Mouse (Mus musculus) hindbrain, postnatal 0 days (tissue): ENCODE measurements around the gene Gfpt2. TPM values are rescaled to one million over a fixed set of nuclear protein-coding genes. Genes with fewer than 3 reads are reported as not detected.
"Not testable (repeated sequence)": the region's sequence is repeated elsewhere in the genome, so short reads cannot be mapped to it uniquely, and the experiment has no call there.

ENCODE experiments used
- ATAC-seq: fragments of 200-750 bp; cut with Nextera tagmentation; 2 replicates; pipeline ENCODE4 v1.8.0; 2017; ENCODE audit warnings: mild to moderate bottlenecking, moderate TSS enrichment, moderate library complexity
- DNase-seq: peaks from one replicate; pipeline ENCODE4 v3.0.0-alpha.2; 2015; ENCODE audit warnings: low spot score
- H3K27ac ChIP-seq: fragments of 300-500 bp; sonication (generic); 2 replicates; pipeline ENCODE4 v1.5.1; 2014; ENCODE audit warnings: mild to moderate bottlenecking
- H3K27me3 ChIP-seq: fragments of 300-500 bp; sonication (generic); 2 replicates; pipeline ENCODE4 v1.6.1; 2014; ENCODE audit warnings: low read length, mixed read lengths; ENCODE audit not compliant: insufficient read depth
- H3K36me3 ChIP-seq: fragments of 300-500 bp; sonication (generic); 2 replicates; pipeline ENCODE4 v1.6.1; 2014; ENCODE audit warnings: low read length, mixed read lengths; ENCODE audit not compliant: insufficient read depth
- H3K4me1 ChIP-seq: fragments of 300-500 bp; sonication (generic); 2 replicates; pipeline ENCODE4 v1.6.1; 2014; ENCODE audit warnings: antibody characterized with exemption, low read length, mixed read lengths; ENCODE audit not compliant: insufficient read depth
- H3K4me2 ChIP-seq: fragments of 300-500 bp; sonication (generic); 2 replicates; pipeline ENCODE4 v1.6.1; 2014; ENCODE audit warnings: low read depth, mild to moderate bottlenecking, low read length, moderate library complexity, mixed read lengths
- H3K4me3 ChIP-seq: fragments of 300-500 bp; sonication (generic); 2 replicates; pipeline ENCODE4 v1.5.1; 2014; ENCODE audit warnings: low read length
- H3K9ac ChIP-seq: fragments of 300-500 bp; sonication (generic); replicated peaks from 2 replicates; pipeline ENCODE4 v1.6.1; 2014; ENCODE audit warnings: mild to moderate bottlenecking, low read length, moderate library complexity, mixed read lengths
- H3K9me3 ChIP-seq: fragments of 300-500 bp; sonication (generic); 2 replicates; pipeline ENCODE4 v1.6.1; 2016; ENCODE audit warnings: low read length, mixed read lengths
- CTCF ChIP-seq: IDR thresholded peaks from 2 replicates; pipeline ENCODE4 v1.5.1; 2016; ENCODE audit warnings: antibody characterized with exemption, control low read depth, low read depth
- WGBS: fragments of 180-500 bp; shearing (Covaris S2); extraction: QIAGEN DNeasy Blood & Tissue Kit; methylation state at CpG from one replicate; pipeline ENCODE4 v1.1.7; 2014; 5-methylcytosine and 5-hydroxymethylcytosine counted together
- polyA plus RNA-seq: library from polyadenylated mRNA; unstranded; fragments of >200 nt; fragmentation: Nextera tagmentation; extraction: Ambion mirVana; gene quantifications from 2 replicates; pipeline ENCODE4 v1.2.1, GENCODE M21; 2015
- total RNA-seq: library from RNA; depleted of rRNA; stranded (reverse); fragments of >200 nt; gene quantifications from 2 replicates; pipeline ENCODE4 v1.2.3, GENCODE M21; 2014

Gene Gfpt2
- total and polyA plus RNA-seq, 2 experiments from 2014 or later = 2.5 to 5.0 TPM

- 0 out of 2 replicates have a peak, but pooled peaks cover 4% of the 10 kb centered on the region for H3K36me3 ChIP-seq
- TF ChIP-seq CTCF = no peak
- no peaks in the 10 kb centered on the region for H3K4me1 ChIP-seq
- no peak overlapping the region for H3K9ac ChIP-seq
- no peaks in the 10 kb centered on the region for H3K9me3 ChIP-seq
- H3K27ac ChIP-seq = no peak overlapping the region
- no peak for ATAC-seq
- H3K4me2 ChIP-seq = no peak overlapping the region
- H3K27me3 ChIP-seq = no peaks in the 10 kb centered on the region
- H3K4me3 ChIP-seq = no peak overlapping the region
- 90% methylated on average over 9 of the region's 9 CpGs for WGBS
- no peak for DNase-seq
These were observed 15.0 kb downstream of the Gfpt2 start for GRCm38 (mm10) chr11:49808946-49809345.

- not testable (repeated sequence) for DNase-seq, H3K27me3 ChIP-seq, H3K4me3 ChIP-seq, H3K27ac ChIP-seq, H3K9me3 ChIP-seq, ATAC-seq, H3K36me3 ChIP-seq, H3K9ac ChIP-seq, H3K4me2 ChIP-seq, H3K4me1 ChIP-seq
- 89% methylated on average over 7 of the region's 7 CpGs for WGBS
These were observed 16.7 kb downstream of the Gfpt2 start for GRCm38 (mm10) chr11:49810696-49811095.

GRCm38 (mm10) chr11:49811099-49811541 lies 17.1 kb downstream of the Gfpt2 start:
- Histone ChIP-seq H3K27me3 (no peaks in the 10 kb centered on the region), H3K4me2 (no peak overlapping the region), H3K36me3 (peaks cover 4% of the 10 kb centered on the region; the same call in 1 of the 2 replicates), H3K9ac (no peak overlapping the region), H3K4me1 (no peaks in the 10 kb centered on the region), H3K27ac (no peak overlapping the region), H3K4me3 (no peak overlapping the region), H3K9me3 (no peaks in the 10 kb centered on the region)
- ATAC-seq (no peak), DNase-seq (no peak)
- 93% methylated on average over 8 of the region's 8 CpGs for WGBS
- no peak for TF ChIP-seq CTCF

- Histone ChIP-seq H3K4me3 (no peak overlapping the region), H3K36me3 (peaks cover 4% of the 10 kb centered on the region; the same call in 1 of the 2 replicates), H3K9me3 (no peaks in the 10 kb centered on the region), H3K4me2 (no peak overlapping the region), H3K27me3 (no peaks in the 10 kb centered on the region), H3K9ac (no peak overlapping the region), H3K4me1 (no peaks in the 10 kb centered on the region), H3K27ac (no peak overlapping the region)
- no peak for DNase-seq
- 88% methylated on average over 8 of the region's 8 CpGs for WGBS
- TF ChIP-seq CTCF = no peak
- ATAC-seq = no peak
These were observed 17.9 kb downstream of the Gfpt2 start for GRCm38 (mm10) chr11:49811879-49812278.

GRCm38 (mm10) chr11:49818869-49819566 lies 25.0 kb downstream of the Gfpt2 start:
- Histone ChIP-seq H3K4me2 (no peak overlapping the region), H3K27me3 (no peaks in the 10 kb centered on the region), H3K27ac (no peak overlapping the region), H3K36me3 (peaks cover 11% of the 10 kb centered on the region), H3K9me3 (no peaks in the 10 kb centered on the region), H3K4me1 (no peaks in the 10 kb centered on the region), H3K9ac (no peak overlapping the region), H3K4me3 (no peak overlapping the region)
- 73% methylated on average over 15 of the region's 15 CpGs for WGBS
- no peak for DNase-seq
- no peak for ATAC-seq
- TF ChIP-seq CTCF = peak; percentile 28; the same call in 1 of the 2 replicates

- 72% methylated on average over 7 of the region's 7 CpGs for WGBS
- TF ChIP-seq CTCF = no peak
These were observed 25.7 kb downstream of the Gfpt2 start for GRCm38 (mm10) chr11:49819676-49820075.

GRCm38 (mm10) chr11:49820928-49821327 lies 26.9 kb downstream of the Gfpt2 start:
- WGBS = 91% methylated on average over 2 of the region's 2 CpGs
- Histone ChIP-seq H3K4me1 (no peaks in the 10 kb centered on the region), H3K9me3 (no peaks in the 10 kb centered on the region), H3K27ac (no peak overlapping the region), H3K9ac (no peak overlapping the region), H3K4me3 (no peak overlapping the region), H3K36me3 (peaks cover 16% of the 10 kb centered on the region), H3K4me2 (no peak overlapping the region), H3K27me3 (no peaks in the 10 kb centered on the region)
- ATAC-seq = no peak
- no peak for TF ChIP-seq CTCF
- no peak for DNase-seq

More at GRCm38 (mm10) chr11:49819676-49820075, 25.7 kb downstream of the Gfpt2 start:
- Histone ChIP-seq H3K27me3 (no peaks in the 10 kb centered on the region), H3K9ac (no peak overlapping the region), H3K4me2 (no peak overlapping the region), H3K4me1 (no peaks in the 10 kb centered on the region), H3K27ac (no peak overlapping the region), H3K36me3 (peaks cover 16% of the 10 kb centered on the region), H3K4me3 (no peak overlapping the region), H3K9me3 (no peaks in the 10 kb centered on the region)
- ATAC-seq (no peak), DNase-seq (no peak)
